Mouse (Mus musculus) embryonic facial prominence, embryonic 14.5 days (tissue): Measurements from ENCODE around the gene Gm27021. TPM values are rescaled to one million over a fixed set of nuclear protein-coding genes. Genes with fewer than 3 reads are reported as not detected.
"Not testable (repeated sequence)": the region's sequence is repeated elsewhere in the genome, so short reads cannot be mapped to it uniquely, and the experiment has no call there.

Experiments
- ATAC-seq: fragments of 200-750 bp; cut with Nextera tagmentation; 2 replicates; pipeline ENCODE4 v1.8.0; 2017; ENCODE audit warnings: low read depth, moderate number of reproducible peaks, moderate TSS enrichment
- DNase-seq: peaks from one replicate; pipeline ENCODE4 v3.0.0-alpha.2; 2015; ENCODE audit warnings: low spot score
- H3K27ac ChIP-seq: fragments of 300-500 bp; sonication (generic); replicated peaks from 2 replicates; pipeline ENCODE4 v1.5.1; 2014; ENCODE audit warnings: low read depth, mild to moderate bottlenecking, low read length, moderate library complexity
- H3K27me3 ChIP-seq: fragments of 300-500 bp; sonication (generic); replicated peaks from 2 replicates; pipeline ENCODE4 v1.6.1; 2014; ENCODE audit warnings: low read length; ENCODE audit not compliant: control insufficient read depth, insufficient read depth
- H3K36me3 ChIP-seq: fragments of 300-500 bp; sonication (generic); 2 replicates; pipeline ENCODE4 v1.6.1; 2014; ENCODE audit warnings: low read length, mixed read lengths; ENCODE audit not compliant: control insufficient read depth, insufficient read depth
- H3K4me1 ChIP-seq: fragments of 300-500 bp; sonication (generic); 2 replicates; pipeline ENCODE4 v1.6.1; 2014; ENCODE audit warnings: antibody characterized with exemption, low read length; ENCODE audit not compliant: control insufficient read depth, insufficient read depth
- H3K4me2 ChIP-seq: fragments of 300-500 bp; sonication (generic); 2 replicates; pipeline ENCODE4 v1.6.1; 2014; ENCODE audit warnings: low read depth, mild to moderate bottlenecking, low read length, moderate library complexity, mixed read lengths
- H3K4me3 ChIP-seq: fragments of 300-500 bp; sonication (generic); 2 replicates; pipeline ENCODE4 v1.5.1; 2014; ENCODE audit warnings: low read depth, mild to moderate bottlenecking, low read length
- H3K9ac ChIP-seq: fragments of 300-500 bp; sonication (generic); 2 replicates; pipeline ENCODE4 v1.6.1; 2014; ENCODE audit warnings: low read depth, mild to moderate bottlenecking, low read length, moderate library complexity, mixed read lengths
- H3K9me3 ChIP-seq: fragments of 300-500 bp; sonication (generic); 2 replicates; pipeline ENCODE4 v1.6.1; 2016; ENCODE audit warnings: low read length; ENCODE audit not compliant: control insufficient read depth
- WGBS: fragments of 180-500 bp; shearing (Covaris S2); extraction: QIAGEN DNeasy Blood & Tissue Kit; methylation state at CpG from one replicate; pipeline ENCODE4 v1.1.7; 2014; 5-methylcytosine and 5-hydroxymethylcytosine counted together
- polyA plus RNA-seq: library from polyadenylated mRNA; unstranded; fragments of >200 nt; fragmentation: Nextera tagmentation; extraction: Ambion mirVana; gene quantifications from 2 replicates; pipeline ENCODE4 v1.2.1, GENCODE M21; 2014

Gm27021 gene
- polyA plus RNA-seq, 1 experiment from 2014 or later: 2.7 TPM

- no peak for DNase-seq
- Histone ChIP-seq H3K27me3 (no peaks in the 10 kb centered on the region), H3K9me3 (no peaks in the 10 kb centered on the region), H3K27ac (no peak overlapping the region), H3K4me3 (no peak overlapping the region), H3K9ac (no peak overlapping the region), H3K36me3 (no peaks in the 10 kb centered on the region; the same call in 1 of the 2 replicates), H3K4me1 (peaks cover 9% of the 10 kb centered on the region; the same call in 1 of the 2 replicates), H3K4me2 (no peak overlapping the region)
- 75% methylated on average over 10 of the region's 10 CpGs for WGBS
- ATAC-seq: no peak
These were observed 13.2 kb upstream of the Gm27021 start for GRCm38 (mm10) chr8:120681113-120681512.

GRCm38 (mm10) chr8:120680405-120680804 is 12.5 kb upstream of the Gm27021 start:
- H3K9ac ChIP-seq, H3K9me3 ChIP-seq, ATAC-seq, H3K27me3 ChIP-seq, H3K4me3 ChIP-seq, H3K4me1 ChIP-seq, H3K36me3 ChIP-seq, H3K27ac ChIP-seq, H3K4me2 ChIP-seq: not testable (repeated sequence)
- peak; percentile 48 for DNase-seq
- 54% methylated on average over 7 of the region's 7 CpGs for WGBS

- Histone ChIP-seq H3K9me3 (no peaks in the 10 kb centered on the region), H3K4me3 (no peak overlapping the region), H3K27ac (no peak overlapping the region), H3K27me3 (no peaks in the 10 kb centered on the region), H3K36me3 (no peaks in the 10 kb centered on the region; the same call in 1 of the 2 replicates), H3K4me2 (no peak overlapping the region), H3K9ac (no peak overlapping the region), H3K4me1 (0 out of 2 replicates have a peak, but pooled peaks cover 3% of the 10 kb centered on the region)
- ATAC-seq: no peak
- no peak for DNase-seq
- 69% methylated on average over 11 of the region's 11 CpGs for WGBS
These were observed 11.9 kb upstream of the Gm27021 start for GRCm38 (mm10) chr8:120679629-120680387.

- Histone ChIP-seq H3K4me2 (no peak overlapping the region), H3K4me1 (no peaks in the 10 kb centered on the region), H3K36me3 (peaks cover 9% of the 10 kb centered on the region), H3K27ac (no peak overlapping the region), H3K27me3 (no peaks in the 10 kb centered on the region), H3K4me3 (no peak overlapping the region), H3K9me3 (no peaks in the 10 kb centered on the region), H3K9ac (no peak overlapping the region)
- WGBS: 15% methylated on average over 10 of the region's 10 CpGs
- DNase-seq (peak; percentile 93), ATAC-seq (peak; percentile 56; the same call in 1 of the 2 replicates)
These were observed 10.6 kb upstream of the Gm27021 start for GRCm38 (mm10) chr8:120678447-120678846.

GRCm38 (mm10) chr8:120675718-120676117 is 7.8 kb upstream of the Gm27021 start:
- Histone ChIP-seq H3K36me3 (peaks cover 35% of the 10 kb centered on the region), H3K9ac (no peak overlapping the region), H3K27me3 (no peaks in the 10 kb centered on the region), H3K4me2 (no peak overlapping the region), H3K4me3 (no peak overlapping the region), H3K27ac (no peak overlapping the region), H3K4me1 (no peaks in the 10 kb centered on the region), H3K9me3 (no peaks in the 10 kb centered on the region)
- 78% methylated on average over 8 of the region's 8 CpGs for WGBS
- no peak for DNase-seq
- no peak for ATAC-seq

DNA sequence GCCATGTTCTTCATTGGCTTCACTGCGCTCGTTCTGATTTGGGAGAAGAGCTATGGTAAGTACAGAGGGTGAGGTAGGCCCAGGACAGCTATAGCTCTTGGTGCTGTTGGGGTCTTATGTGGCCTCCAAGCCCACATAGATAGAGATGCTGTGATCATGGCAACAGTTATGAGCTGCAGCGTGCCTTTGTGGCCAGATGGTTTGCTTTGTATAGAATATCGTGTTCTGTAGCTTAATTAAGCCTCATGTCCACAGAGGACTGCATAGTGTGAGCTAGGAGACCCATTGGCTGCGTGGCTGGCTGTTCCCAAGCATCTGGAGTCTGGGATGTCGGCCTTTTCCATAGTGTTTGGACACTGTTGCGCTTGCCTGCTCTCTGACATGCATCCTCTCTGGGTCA is 5.4 kb upstream of the Gm27021 start:
- Histone ChIP-seq H3K27ac (no peak overlapping the region), H3K4me3 (no peak overlapping the region), H3K9me3 (no peaks in the 10 kb centered on the region), H3K36me3 (peaks cover 45% of the 10 kb centered on the region), H3K9ac (no peak overlapping the region), H3K4me1 (peaks cover 3% of the 10 kb centered on the region), H3K4me2 (no peak overlapping the region), H3K27me3 (no peaks in the 10 kb centered on the region)
- 90% methylated on average over 7 of the region's 7 CpGs for WGBS
- ATAC-seq: no peak
- DNase-seq: no peak

- DNase-seq: no peak
- Histone ChIP-seq H3K36me3 (peaks cover 45% of the 10 kb centered on the region), H3K9me3 (no peaks in the 10 kb centered on the region), H3K27me3 (no peaks in the 10 kb centered on the region), H3K27ac (no peak overlapping the region), H3K4me1 (peaks cover 3% of the 10 kb centered on the region), H3K9ac (no peak overlapping the region), H3K4me2 (no peak overlapping the region), H3K4me3 (no peak overlapping the region)
- 88% methylated on average over 15 of the region's 16 CpGs for WGBS
- ATAC-seq: no peak
These were observed 4.8 kb upstream of the Gm27021 start for GRCm38 (mm10) chr8:120672626-120673229.

GRCm38 (mm10) chr8:120671775-120672174 is 3.9 kb upstream of the Gm27021 start:
- no peak overlapping the region for H3K27ac ChIP-seq
- H3K36me3 ChIP-seq: peaks cover 45% of the 10 kb centered on the region
- no peak for DNase-seq
- H3K4me2 ChIP-seq: no peak overlapping the region
- no peak overlapping the region for H3K4me3 ChIP-seq
- WGBS: 33% methylated on average over 6 of the region's 6 CpGs
- no peak for ATAC-seq
- no peaks in the 10 kb centered on the region for H3K27me3 ChIP-seq
- no peaks in the 10 kb centered on the region for H3K9me3 ChIP-seq
- H3K4me1 ChIP-seq: peaks cover 6% of the 10 kb centered on the region
- no peak overlapping the region for H3K9ac ChIP-seq
